Mouse (Mus musculus): ENCODE measurements around the gene Dlgap4.

Gene Dlgap4

GRCm38 (mm10) chr2:156658751-156659150, 45.2 kb downstream of the Dlgap4 start:
- DNase-seq (ENCODE audit: low spot score in 2 of 2): peak in 1 of 2 experiments; percentile 41

GRCm38 (mm10) chr2:156659981-156660380, 46.5 kb downstream of the Dlgap4 start:
- DNase-seq (ENCODE audit: low spot score in 2 of 2): no peak

DNA sequence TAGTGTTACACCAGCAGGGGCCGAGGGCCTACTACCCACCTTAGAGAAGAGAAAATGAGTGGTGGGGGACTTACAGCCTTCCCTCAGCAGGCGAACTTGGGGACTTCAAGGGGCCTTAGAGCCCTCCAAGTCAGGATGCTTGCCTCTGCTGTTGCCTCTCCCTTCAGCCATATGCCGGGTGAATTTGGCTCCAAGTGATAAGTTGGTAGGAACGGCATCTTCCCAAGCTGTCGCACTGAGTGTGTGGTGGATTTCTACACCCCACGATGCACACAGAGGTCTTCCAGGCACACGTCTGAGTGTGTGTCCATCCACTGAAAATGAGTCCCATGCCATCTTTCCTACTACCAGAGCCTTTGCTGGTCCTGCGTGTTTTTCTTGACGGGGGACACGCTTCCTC, 49.7 kb downstream of the Dlgap4 start:
- DNase-seq (ENCODE audit: low spot score in 2 of 2): no peak

GRCm38 (mm10) chr2:156664407-156664806, 50.9 kb downstream of the Dlgap4 start:
- DNase-seq (ENCODE audit: low spot score in 2 of 2): no peak

GRCm38 (mm10) chr2:156664993-156665518, 51.6 kb downstream of the Dlgap4 start:
- DNase-seq (ENCODE audit: low spot score in 2 of 2): no peak

GRCm38 (mm10) chr2:156665620-156666196, 52.2 kb downstream of the Dlgap4 start:
- no peak for DNase-seq (ENCODE audit: low spot score in 2 of 2)

DNA sequence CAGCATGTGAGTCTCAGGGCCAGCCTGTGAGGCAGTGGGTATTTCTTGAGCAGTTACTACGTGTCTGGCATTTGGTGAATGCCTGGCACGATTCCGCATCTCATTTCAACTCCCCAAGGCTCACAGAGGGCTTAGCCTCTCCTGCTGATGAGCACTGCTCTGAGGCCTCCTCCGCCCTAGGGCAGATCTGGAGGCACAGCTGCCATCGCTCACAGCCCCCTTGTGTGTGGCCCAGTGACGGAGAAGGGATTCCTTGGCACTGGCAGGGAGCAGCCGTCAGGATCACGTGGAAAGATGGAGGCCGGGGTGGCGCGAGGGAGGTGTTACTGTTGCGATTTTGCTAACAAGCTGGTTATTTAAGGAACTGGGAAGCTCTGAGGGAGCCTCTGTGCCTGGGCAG, 52.7 kb downstream of the Dlgap4 start:
- DNase-seq (ENCODE audit: low spot score in 2 of 2): peak; percentile 36 to 54

- no peak for DNase-seq (ENCODE audit: low spot score in 2 of 2)
Measured at GRCm38 (mm10) chr2:156667290-156667689, 53.8 kb downstream of the Dlgap4 start.

DNA sequence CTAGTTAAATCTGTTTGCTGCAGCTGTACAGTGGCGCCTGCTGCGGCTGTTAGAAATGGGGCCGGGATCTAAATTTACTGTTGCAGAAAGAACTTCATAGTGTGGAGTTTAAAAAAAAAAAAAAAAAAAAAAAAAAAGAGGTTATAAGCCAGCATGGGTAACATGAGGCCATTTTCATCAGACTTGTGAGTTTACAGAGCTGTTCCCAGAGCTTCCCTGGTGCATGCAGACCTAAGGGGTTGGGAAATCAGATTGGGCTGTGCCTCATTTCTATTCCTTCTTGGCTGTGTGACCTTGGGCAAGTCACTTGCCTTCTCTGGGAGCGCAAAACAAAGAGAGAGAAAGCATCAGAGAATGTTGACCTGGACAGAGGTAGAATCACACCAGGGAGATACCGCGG, 55.1 kb downstream of the Dlgap4 start:
- DNase-seq (ENCODE audit: low spot score in 2 of 2): no peak

DNA sequence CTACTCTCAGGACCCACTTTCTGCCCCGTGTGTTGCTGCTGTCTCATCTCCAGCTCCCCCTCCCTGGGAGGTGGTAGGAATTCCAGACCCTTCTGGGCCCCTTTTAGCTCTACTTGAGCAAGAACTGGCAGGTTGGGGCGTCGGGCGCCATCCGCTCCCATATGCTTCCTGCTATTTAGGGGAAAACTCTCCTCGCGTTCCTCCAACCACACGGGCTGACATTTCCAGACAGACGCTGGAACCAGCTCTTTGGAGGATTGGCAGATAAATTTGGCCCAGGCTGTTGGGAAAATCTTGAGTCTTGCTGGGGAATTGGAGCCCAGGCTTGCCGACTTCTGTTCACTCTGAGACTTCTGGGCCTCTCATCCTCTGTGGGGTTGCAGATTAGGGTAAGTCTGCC, 59.8 kb downstream of the Dlgap4 start:
- no peak for DNase-seq (ENCODE audit: low spot score in 2 of 2)

GRCm38 (mm10) chr2:156673881-156674669, 60.6 kb downstream of the Dlgap4 start:
- DNase-seq (ENCODE audit: low spot score in 2 of 2): no peak

GRCm38 (mm10) chr2:156676885-156677284, 63.4 kb downstream of the Dlgap4 start:
- DNase-seq (ENCODE audit: low spot score in 2 of 2): no peak

- DNase-seq (ENCODE audit: low spot score in 2 of 2): peak in 1 of 2 experiments; percentile 59
Measured at GRCm38 (mm10) chr2:156678112-156678511, 64.6 kb downstream of the Dlgap4 start.

DNA sequence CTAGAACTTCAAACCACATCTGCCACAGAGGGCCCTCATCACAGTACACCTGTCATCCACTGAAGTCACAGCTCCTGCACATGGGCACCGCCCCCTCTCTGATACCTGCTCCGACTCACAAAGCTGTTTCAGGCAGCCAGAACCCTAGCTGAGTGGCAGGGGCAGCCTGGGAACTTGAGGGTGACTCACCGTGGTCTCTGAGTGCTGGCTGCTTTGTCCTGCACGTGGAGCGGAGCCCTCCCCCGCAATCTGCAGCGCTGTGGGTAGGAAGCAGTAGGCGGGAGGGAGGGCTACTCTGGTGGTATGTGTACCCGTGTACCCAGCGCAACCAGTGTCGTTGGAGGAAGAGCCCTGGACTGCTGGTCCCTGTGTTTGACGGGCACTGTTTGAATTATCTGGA, 69.5 kb downstream of the Dlgap4 start:
- DNase-seq (ENCODE audit: low spot score in 2 of 2): no peak

DNA sequence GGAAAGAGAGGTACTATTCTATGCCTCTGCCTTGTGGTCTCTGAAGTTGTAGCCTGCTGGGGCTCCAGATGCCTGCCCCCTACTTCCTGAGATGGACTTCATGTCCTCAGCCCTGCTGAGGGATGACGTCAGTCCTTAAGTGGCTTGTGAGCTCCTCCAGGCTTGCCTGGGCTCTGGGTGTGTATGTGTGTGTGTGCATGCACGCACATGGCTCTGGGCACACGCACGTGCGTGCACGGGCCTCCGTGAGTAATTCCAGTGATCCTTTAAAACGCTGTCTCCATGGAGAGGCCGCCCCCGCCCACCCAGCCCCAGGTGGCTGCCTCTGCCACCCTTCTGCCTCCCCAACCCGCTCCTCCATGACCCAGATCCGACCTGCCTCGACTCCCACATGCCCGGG, 72.5 kb downstream of the Dlgap4 start:
- no peak for DNase-seq (ENCODE audit: low spot score in 2 of 2)

DNA sequence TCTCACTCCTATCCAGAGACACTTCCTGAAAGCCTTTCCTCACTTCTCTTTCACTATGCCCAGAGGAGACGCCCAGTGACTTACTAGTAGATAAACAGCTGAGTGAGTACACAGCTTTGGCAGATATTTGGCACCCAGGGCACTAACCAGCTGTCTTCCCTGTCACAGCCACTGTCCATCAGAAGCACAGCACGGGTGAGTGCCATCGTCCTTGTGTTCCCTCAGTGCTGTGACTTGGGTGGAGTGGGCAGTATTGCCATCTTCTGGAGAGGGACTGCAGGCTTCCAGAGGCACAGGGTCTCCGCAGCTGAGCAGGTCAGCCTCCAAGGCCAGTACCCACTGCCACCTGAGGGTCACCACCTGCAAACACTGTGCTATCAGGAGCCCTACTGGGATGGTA, 73.2 kb downstream of the Dlgap4 start:
- DNase-seq (ENCODE audit: low spot score in 2 of 2): peak in 1 of 2 experiments; percentile 46

DNA sequence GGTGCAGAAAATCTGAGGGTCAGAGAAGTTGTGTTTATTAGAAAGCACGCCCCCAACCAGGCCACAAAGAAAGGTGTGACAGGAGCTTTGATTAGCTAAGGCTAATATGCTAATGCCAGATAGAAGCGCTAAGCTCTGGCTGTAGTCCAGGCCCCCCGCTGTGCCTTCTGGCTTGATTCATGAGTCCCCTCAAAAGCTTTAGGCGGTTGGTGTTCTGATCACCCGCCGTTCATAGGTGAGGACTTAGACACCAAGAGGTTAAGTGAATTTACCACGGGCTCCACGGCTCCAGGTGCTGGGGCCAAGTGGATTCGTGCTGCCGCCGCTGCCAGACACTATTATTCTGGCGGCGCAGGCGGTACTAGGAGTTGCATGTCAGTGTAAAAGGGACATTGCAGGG, 75.1 kb downstream of the Dlgap4 start:
- DNase-seq (ENCODE audit: low spot score in 2 of 2): peak; percentile 54 to 86

- no peak for DNase-seq (ENCODE audit: low spot score in 2 of 2)
Measured at GRCm38 (mm10) chr2:156690833-156691232, 77.3 kb downstream of the Dlgap4 start.

DNA sequence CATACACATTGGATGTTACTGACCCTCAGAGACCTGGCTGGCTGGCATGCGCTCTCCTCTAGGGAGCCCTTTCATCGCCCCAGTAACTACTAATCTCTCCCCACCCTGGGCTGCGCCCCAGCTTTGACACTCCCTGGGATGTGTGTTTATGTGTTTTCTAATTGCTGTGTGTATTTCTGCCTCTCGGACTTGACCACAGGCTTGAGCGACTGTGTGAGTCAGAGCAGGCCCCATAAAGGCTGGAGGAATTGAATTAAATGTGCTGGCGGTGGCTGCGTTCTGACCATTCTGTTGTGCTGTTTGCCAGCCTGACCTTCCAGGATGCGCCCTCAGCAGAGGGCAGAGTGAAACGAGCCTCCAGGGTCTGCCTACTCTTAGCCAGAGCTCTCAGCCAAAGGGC, 78.2 kb downstream of the Dlgap4 start:
- no peak for DNase-seq (ENCODE audit: low spot score in 2 of 2)

DNA sequence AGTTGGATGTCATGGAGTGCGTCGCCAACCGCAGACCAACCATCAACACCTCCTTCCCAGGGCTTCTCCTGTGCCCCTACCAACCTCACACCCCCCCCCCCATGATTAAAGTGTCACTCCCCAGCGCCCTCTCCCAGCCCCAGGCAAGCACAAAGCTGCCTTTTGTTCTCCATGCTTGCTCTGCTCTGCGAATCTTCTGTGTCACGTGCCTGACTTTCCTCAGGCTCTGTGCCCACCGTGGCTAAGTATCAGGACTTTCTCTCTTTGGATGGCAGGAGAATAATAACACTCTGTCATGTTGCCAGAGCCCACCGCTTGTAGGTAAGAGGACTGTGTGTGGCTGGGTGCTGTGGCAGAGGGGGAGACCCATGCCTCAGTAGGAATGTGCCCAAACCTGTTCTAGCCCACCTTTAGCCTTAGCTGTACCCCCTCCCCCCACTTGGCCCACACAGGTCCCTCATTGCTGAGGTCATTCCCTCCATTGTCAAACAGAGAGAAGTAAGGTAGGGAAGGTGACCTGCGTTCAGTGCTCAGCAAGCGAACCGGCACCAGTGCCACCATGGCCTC, 79.8 kb downstream of the Dlgap4 start:
- no peak for DNase-seq (ENCODE audit: low spot score in 2 of 2)

DNA sequence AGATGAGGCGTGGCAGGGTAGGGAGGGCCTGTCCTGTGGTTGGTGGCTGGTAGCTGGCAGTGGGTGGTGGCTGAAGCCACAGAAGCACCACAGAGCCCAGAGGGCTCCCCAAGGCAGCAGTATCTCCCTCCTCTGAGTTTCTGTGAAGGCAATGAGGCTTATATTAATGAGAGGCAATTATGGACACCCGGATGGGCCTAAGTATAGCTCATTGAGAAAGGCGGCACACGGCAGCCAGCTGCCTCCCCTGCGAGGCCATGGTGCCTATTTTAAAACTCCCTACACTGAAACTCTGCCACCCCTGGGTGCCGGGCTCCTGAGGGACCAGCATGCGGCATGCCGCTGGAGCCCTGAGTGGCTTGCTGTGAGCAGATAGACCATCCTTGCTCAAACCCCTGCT, 83.8 kb downstream of the Dlgap4 start:
- no peak for DNase-seq (ENCODE audit: low spot score in 2 of 2)

- peak in 1 of 2 experiments; percentile 40 for DNase-seq (ENCODE audit: low spot score in 2 of 2)
Measured at GRCm38 (mm10) chr2:156698168-156698567, 84.7 kb downstream of the Dlgap4 start.

DNA sequence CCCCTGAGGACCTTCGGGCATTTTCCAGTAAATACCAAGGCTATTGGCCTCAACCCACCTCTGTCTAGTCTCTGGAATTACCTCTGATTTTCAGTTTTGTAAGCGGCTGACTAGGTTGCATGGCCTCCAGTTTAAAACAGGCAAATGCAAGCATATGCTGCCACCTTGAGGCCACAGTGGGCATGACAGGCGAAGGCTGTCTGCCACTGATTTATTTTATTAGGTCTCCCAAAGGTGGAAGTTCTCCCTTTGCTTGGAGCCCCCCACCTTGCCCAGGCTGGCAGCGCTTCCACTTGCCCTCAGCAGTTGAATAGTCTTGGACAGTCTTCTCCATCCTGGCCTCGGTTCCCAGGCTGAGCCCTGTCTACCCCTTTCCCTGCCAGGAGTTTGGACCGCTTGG, 92.0 kb downstream of the Dlgap4 start:
- DNase-seq (ENCODE audit: low spot score in 2 of 2): peak; percentile 83 to 89
